Mouse (Mus musculus): ENCODE results near the gene Fez1. TPM values are rescaled to one million over a fixed set of nuclear protein-coding genes. Genes with fewer than 3 reads are reported as not detected.

Fez1 gene
- polyA plus RNA-seq, 1 experiment from 2014 or later: 2.5 TPM

DNA sequence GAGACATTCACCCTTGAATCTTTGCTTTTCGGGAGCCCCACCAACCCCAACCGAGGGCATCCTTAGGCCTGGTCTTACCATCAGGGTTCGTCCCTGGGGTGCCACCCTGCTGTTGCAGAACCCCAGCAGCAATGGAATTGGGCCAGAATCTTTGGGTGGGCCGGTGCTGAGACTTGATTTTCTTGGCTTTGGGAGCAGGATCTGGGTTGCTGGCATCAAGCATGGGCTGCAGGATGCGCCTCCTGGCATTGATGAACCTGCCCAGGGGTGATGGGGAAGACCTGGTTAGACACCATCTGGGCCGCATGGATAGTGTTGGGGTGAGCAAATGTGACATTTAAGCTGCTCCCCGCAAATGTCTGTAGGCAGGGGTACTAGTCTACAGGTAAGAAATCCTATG, 72.6 kb downstream of the Fez1 start:
- Histone ChIP-seq H3K4me2 (ENCODE audit: low read length) (no peak overlapping the region), H3K9ac (ENCODE audit: low read depth, low read length) (no peak overlapping the region), H3K36me3 (ENCODE audit: insufficient read depth, low read length) (no peaks in the 10 kb centered on the region), H3K27ac (no peak overlapping the region), H3K9me3 (replicated peaks; ENCODE audit: low read length) (no peaks in the 10 kb centered on the region), H3K27me3 (ENCODE audit: insufficient read depth, low read length) (no peaks in the 10 kb centered on the region), H3K4me3 (replicated peaks; ENCODE audit: low read depth, low read length) (no peak overlapping the region), H3K4me1 (replicated peaks; ENCODE audit: insufficient read depth, low read length) (no peaks in the 10 kb centered on the region)
- DNase-seq (ENCODE audit: low spot score) (no peak), ATAC-seq (replicated peaks; ENCODE audit: low FRiP score, low read depth) (no peak)
- WGBS: 92% methylated on average over 7 of the region's 7 CpGs
- TF ChIP-seq CTCF (IDR thresholded peaks at IDR 0.05; ENCODE audit: low read depth): no peak

- WGBS: 83% methylated on average over 8 of the region's 8 CpGs
- Histone ChIP-seq H3K4me1 (replicated peaks; ENCODE audit: insufficient read depth, low read length) (no peaks in the 10 kb centered on the region), H3K27ac (no peak overlapping the region), H3K4me2 (ENCODE audit: low read length) (no peak overlapping the region), H3K27me3 (ENCODE audit: insufficient read depth, low read length) (no peaks in the 10 kb centered on the region), H3K36me3 (ENCODE audit: insufficient read depth, low read length) (no peaks in the 10 kb centered on the region), H3K4me3 (replicated peaks; ENCODE audit: low read depth, low read length) (no peak overlapping the region), H3K9ac (ENCODE audit: low read depth, low read length) (no peak overlapping the region), H3K9me3 (replicated peaks; ENCODE audit: low read length) (no peaks in the 10 kb centered on the region)
- no peak for ATAC-seq (replicated peaks; ENCODE audit: low FRiP score, low read depth)
- peak; percentile 76 for TF ChIP-seq CTCF (IDR thresholded peaks at IDR 0.05; ENCODE audit: low read depth)
- DNase-seq (ENCODE audit: low spot score): peak; percentile 66
These were observed 73.5 kb downstream of the Fez1 start for GRCm38 (mm10) chr9:36895009-36895693.

- Histone ChIP-seq H3K27me3 (ENCODE audit: insufficient read depth, low read length) (no peaks in the 10 kb centered on the region), H3K9me3 (replicated peaks; ENCODE audit: low read length) (no peaks in the 10 kb centered on the region), H3K4me2 (ENCODE audit: low read length) (no peak overlapping the region), H3K27ac (no peak overlapping the region), H3K4me1 (replicated peaks; ENCODE audit: insufficient read depth, low read length) (no peaks in the 10 kb centered on the region), H3K9ac (ENCODE audit: low read depth, low read length) (no peak overlapping the region), H3K4me3 (replicated peaks; ENCODE audit: low read depth, low read length) (no peak overlapping the region), H3K36me3 (ENCODE audit: insufficient read depth, low read length) (no peaks in the 10 kb centered on the region)
- no peak for ATAC-seq (replicated peaks; ENCODE audit: low FRiP score, low read depth)
- no peak for TF ChIP-seq CTCF (IDR thresholded peaks at IDR 0.05; ENCODE audit: low read depth)
- DNase-seq (ENCODE audit: low spot score): no peak
- 90% methylated on average over 3 of the region's 3 CpGs for WGBS
These were observed 76.9 kb downstream of the Fez1 start for GRCm38 (mm10) chr9:36898560-36898959.

GRCm38 (mm10) chr9:36900464-36900863, 78.8 kb downstream of the Fez1 start:
- H3K27me3 ChIP-seq (ENCODE audit: insufficient read depth, low read length): no peaks in the 10 kb centered on the region
- no peak for TF ChIP-seq CTCF (IDR thresholded peaks at IDR 0.05; ENCODE audit: low read depth)
- no peaks in the 10 kb centered on the region for H3K36me3 ChIP-seq (ENCODE audit: insufficient read depth, low read length)
- no peak overlapping the region for H3K27ac ChIP-seq
- no peaks in the 10 kb centered on the region for H3K9me3 ChIP-seq (replicated peaks; ENCODE audit: low read length)
- no peak overlapping the region for H3K4me3 ChIP-seq (replicated peaks; ENCODE audit: low read depth, low read length)
- DNase-seq (ENCODE audit: low spot score): no peak
- WGBS: 82% methylated on average over 4 of the region's 4 CpGs
- no peak overlapping the region for H3K9ac ChIP-seq (ENCODE audit: low read depth, low read length)
- no peak for ATAC-seq (replicated peaks; ENCODE audit: low FRiP score, low read depth)
- no peak overlapping the region for H3K4me2 ChIP-seq (ENCODE audit: low read length)
- H3K4me1 ChIP-seq (replicated peaks; ENCODE audit: insufficient read depth, low read length): no peaks in the 10 kb centered on the region

- H3K36me3 ChIP-seq (ENCODE audit: insufficient read depth, low read length): no peaks in the 10 kb centered on the region
- H3K4me3 ChIP-seq (replicated peaks; ENCODE audit: low read depth, low read length): no peak overlapping the region
- no peak overlapping the region for H3K27ac ChIP-seq
- H3K9ac ChIP-seq (ENCODE audit: low read depth, low read length): no peak overlapping the region
- WGBS: 49% methylated on average over 4 of the region's 4 CpGs
- no peak overlapping the region for H3K4me2 ChIP-seq (ENCODE audit: low read length)
- no peak for TF ChIP-seq CTCF (IDR thresholded peaks at IDR 0.05; ENCODE audit: low read depth)
- ATAC-seq (replicated peaks; ENCODE audit: low FRiP score, low read depth) (no peak), DNase-seq (ENCODE audit: low spot score) (no peak)
- no peaks in the 10 kb centered on the region for H3K4me1 ChIP-seq (replicated peaks; ENCODE audit: insufficient read depth, low read length)
- H3K9me3 ChIP-seq (replicated peaks; ENCODE audit: low read length): no peaks in the 10 kb centered on the region
- no peaks in the 10 kb centered on the region for H3K27me3 ChIP-seq (ENCODE audit: insufficient read depth, low read length)
These were observed 83.8 kb downstream of the Fez1 start for GRCm38 (mm10) chr9:36905452-36905851.

DNA sequence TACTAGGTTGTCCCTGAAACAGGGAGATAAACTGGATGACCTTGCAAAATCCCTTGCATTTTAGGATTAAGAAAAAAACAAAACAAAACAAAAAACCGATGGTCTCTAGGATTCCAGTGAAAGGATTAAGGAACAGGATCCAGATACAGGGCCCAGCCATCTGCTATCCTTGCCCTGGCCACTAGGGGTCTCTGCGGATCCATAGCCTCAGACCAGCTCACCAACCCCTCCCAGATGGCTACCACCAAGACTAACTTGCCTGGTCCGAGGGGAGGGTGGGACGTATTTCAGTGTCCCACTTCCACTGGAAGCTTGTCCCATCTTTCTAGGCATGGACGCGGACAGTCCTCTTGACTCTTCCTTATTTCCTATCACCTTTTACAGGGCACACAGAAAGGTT, 94.7 kb downstream of the Fez1 start:
- DNase-seq (ENCODE audit: low spot score): peak; percentile 89
- peak; percentile 79; the same call in 1 of the 2 replicates for ATAC-seq (replicated peaks; ENCODE audit: low FRiP score, low read depth)

More for the DNA sequence above, 94.7 kb downstream of the Fez1 start:
- Histone ChIP-seq H3K36me3 (ENCODE audit: insufficient read depth, low read length) (no peaks in the 10 kb centered on the region), H3K4me3 (replicated peaks; ENCODE audit: low read depth, low read length) (no peak overlapping the region), H3K9ac (ENCODE audit: low read depth, low read length) (no peak overlapping the region), H3K4me2 (ENCODE audit: low read length) (peak overlapping the region; percentile 33), H3K9me3 (replicated peaks; ENCODE audit: low read length) (no peaks in the 10 kb centered on the region), H3K27me3 (ENCODE audit: insufficient read depth, low read length) (no peaks in the 10 kb centered on the region), H3K4me1 (replicated peaks; ENCODE audit: insufficient read depth, low read length) (0 out of 2 replicates have a peak, but pooled peaks cover 5% of the 10 kb centered on the region), H3K27ac (peak overlapping the region; percentile 47; the same call in 1 of the 2 replicates)
- TF ChIP-seq CTCF (IDR thresholded peaks at IDR 0.05; ENCODE audit: low read depth): peak; percentile 94
- WGBS: 6% methylated on average over 6 of the region's 6 CpGs
